Mouse (Mus musculus): ENCODE results near the gene Radil.

Radil gene

GRCm38 (mm10) chr5:142545014-142545795 lies 5.7 kb downstream of the Radil start:
- DNase-seq (ENCODE audit: low spot score), result no peak

DNA sequence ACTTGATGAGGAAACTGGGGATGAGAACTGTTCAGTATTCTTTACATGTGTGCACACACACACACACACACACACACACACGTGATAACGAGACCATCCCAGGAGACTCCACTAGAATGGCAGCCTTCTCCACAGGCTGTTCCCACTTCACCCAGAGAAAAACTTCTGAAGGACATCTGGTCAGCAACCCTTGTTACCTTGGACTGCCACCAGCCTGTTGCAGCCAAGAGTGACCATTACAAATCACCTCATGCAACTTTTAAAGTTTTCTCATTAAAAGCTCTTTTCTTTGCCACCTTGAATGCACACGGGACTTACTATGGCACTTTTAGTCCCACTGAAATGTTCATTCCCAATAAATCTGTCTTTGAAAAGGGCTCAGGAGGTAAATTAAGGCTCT lies 13.6 kb downstream of the Radil start:
- DNase-seq (ENCODE audit: low spot score), result no peak

DNA sequence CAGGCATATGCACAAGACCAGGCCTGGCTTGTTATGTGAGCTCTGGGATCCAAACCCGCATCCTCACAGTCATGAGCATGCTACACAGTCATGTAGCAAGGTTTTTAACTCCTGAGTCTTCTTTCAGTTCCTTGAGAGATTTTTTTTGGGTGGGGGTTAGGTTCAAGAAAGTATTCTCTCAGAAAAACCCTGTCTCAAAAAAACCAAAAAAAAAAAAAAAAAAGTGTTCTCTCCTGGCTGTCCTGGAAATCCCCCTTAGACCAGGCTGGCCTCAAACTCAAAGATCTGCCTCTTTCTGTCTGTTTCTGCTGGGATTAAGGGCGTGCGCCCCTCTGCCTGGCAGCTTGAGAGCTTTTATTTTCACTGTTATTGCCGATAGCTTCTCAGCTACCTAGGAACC lies 15.5 kb downstream of the Radil start:
- DNase-seq (ENCODE audit: low spot score), result no peak

- no peak for DNase-seq (ENCODE audit: low spot score)
Observed at GRCm38 (mm10) chr5:142529915-142530314, 21.0 kb downstream of the Radil start, which contains the start of gene Papolb. Gene Papolb, minus strand, starts transcription at chr5:142530076.

DNA sequence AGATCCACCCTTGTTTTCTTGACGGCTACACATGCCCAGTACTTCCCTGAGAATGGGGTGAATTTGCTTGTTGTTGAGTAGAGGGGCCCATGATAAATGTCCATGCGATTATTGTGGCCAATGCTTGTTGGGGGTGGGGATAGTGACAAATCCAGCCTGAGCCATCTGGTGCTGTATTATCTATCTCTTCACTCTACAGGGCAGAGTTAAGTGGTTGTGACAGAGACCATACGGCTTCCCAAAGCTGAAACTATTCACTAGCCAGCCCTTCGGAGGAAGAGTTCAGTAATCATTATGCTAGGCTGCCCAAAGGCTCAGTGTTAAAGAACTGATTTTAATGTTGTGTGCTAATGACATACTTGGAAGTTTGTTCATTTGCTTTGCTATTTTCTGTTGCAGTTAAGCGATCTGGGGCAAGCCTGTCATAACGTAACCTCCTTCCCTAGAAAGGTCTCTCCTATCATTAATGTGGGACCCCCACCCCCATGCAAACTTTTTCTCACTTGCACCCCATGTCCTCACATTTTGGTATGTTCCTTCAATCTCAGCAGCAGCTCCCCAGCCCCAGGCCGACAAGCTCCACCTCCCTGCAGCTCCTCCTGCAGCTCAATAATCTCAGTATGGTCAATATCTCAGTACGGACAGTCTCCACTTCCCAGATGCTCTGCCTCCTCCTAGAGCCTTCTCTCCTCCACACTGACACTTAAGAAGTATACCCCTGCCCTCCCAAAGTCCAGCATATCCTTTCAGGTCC lies 26.0 kb downstream of the Radil start:
- DNase-seq (ENCODE audit: low spot score), result no peak

DNA sequence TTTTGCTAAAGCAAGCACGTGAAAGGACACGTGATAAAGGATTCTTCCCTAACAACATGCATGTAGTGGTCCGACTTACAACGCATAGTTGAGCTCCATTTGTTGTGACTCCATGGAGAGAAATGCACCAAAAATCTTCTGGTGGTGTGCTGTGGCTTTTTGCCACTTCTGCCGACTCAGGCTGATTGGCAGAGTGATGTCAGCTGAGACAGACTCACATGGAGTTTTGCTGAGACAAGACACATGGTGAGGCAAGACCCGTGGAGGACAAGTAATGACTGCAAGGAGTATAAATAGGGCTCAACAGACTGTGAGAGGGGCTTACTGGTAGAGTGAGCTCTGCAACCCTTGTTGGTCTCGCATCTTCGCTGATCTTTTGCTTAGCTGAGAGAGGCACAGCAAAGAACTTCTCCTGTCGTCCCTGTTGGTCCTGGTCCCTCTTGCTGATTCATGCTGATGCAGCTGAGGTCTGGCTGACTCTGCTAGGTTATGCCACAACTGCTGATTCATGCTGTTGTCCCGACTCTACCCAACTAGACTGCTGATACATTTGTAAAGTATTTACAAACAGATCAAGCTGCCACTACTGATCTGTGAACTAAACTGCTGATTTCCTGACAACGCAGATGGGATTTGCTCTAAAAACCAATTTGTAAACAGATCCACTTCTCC lies 29.6 kb downstream of the Radil start:
- no peak for DNase-seq (ENCODE audit: low spot score)

DNA sequence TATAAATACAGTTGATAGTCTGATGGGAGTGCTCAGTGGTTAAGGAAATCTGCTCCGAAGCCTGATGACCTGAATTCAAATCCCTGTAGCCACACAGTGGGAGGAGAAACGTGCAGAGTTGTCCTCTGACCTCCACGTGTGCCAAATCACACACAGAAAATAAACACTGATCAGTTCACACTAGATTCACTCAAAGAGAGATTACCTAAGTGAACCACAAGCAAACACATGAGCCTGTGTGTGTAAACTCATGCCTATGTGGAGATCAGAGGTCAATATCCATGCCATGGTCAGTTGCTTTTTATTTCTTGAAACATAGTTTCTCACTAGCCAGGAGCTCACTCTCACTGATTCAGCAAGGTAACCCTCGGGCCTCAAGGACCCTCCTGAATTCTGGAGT lies 30.5 kb downstream of the Radil start:
- no peak for DNase-seq (ENCODE audit: low spot score)

- no peak for DNase-seq (ENCODE audit: low spot score)
Observed at GRCm38 (mm10) chr5:142518973-142519372, 31.9 kb downstream of the Radil start.

DNA sequence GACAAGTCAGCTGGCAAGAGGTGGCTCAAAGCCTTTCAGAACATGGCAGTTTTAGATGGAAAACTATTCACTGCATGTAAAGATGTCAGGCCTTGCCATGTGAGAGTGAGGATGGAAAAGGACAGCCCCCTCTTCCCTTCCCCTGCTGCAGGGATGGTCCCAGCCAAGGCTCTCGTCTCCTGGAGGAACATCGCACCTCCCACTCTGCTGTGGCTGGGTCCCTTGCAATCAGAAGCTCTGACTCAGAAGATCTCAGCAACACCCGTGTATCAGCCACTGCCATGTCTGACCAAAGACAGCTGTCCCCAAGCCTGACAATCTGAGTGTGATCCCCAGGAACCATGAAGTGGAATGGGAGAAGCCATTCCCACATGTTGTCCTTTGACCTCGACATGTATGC lies 38.8 kb downstream of the Radil start:
- DNase-seq (ENCODE audit: low spot score), result no peak

GRCm38 (mm10) chr5:142510061-142510414 lies 40.9 kb downstream of the Radil start:
- no peak for DNase-seq (ENCODE audit: low spot score)

DNA sequence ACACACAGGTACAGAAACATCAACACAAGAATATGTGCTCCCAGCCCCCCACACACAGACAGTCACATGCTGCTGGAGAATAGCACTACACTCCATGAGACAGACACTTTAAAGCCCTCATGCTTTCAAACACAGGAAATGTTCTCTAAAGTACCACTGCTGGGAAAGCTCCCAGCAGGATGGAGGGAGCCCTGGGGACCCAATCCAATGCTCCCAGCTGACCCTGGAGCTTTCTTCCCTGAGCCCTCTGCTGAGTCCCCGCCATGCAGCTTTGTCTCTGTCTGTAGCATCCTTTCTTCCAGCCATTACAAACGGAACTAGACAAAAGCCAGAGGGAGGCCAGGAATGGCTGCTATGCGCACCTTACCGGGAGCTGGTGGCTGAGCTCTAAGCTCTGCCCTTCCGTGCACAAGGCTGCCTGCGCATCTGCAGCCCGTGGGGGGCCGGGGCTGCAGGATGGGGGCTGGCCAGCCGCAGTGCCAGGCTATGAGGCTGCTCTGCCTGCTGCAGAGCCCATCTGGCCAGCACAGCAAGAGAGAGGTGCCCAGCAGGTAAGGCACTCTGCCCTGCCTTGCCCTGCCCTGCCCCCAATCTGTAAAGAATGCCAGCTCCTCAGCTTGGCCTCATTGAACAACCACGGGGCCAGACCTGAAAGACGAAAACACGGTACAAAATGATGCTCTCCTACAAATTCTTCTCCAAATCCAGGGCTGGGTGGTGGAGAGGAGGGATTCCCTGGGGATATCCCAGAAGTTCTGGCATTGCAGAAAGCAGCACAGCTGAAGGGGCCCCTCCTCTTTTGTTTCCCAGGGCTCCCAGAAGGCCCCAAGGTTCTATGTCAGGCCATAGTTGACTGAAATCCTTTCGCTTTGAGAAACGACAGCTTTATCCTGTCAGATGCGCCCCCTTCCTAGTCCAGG lies 41.5 kb downstream of the Radil start:
- DNase-seq (ENCODE audit: low spot score), result no peak

DNA sequence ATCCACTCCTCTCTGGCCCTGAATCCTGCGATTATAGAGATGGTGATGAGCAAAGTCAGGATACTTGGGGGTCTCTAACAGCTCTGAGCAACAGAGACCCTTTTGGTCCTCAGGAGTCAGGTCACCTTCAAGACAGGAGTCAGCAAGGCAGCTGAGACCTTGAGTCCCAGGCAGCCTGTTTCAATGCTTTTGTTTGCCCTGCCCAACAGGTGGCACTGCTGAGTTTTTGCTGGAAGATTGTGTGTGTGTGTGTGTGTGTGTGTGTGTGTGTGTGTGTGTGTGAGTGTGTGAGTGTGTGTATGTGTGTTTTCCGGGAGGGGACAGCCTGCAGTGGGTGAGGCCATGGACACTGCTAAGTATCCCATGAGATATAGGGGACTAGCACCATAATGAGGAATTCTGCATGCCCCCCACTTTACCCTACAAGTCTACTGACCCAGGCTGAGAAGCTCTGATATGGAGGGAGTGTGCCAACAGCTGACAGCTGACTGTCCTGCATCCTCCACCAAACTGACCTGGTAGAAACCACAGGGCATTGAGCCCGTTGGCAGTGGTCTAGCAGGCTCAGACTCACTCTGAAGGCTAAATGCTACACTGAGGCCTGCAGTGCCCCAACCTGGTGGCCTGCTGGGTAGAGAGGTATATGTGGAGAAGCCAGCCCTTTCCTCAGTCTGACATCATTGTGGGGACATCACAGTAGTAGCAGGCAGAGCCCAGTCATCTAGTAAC lies 45.0 kb downstream of the Radil start:
- DNase-seq (ENCODE audit: low spot score), result peak; percentile 69

DNA sequence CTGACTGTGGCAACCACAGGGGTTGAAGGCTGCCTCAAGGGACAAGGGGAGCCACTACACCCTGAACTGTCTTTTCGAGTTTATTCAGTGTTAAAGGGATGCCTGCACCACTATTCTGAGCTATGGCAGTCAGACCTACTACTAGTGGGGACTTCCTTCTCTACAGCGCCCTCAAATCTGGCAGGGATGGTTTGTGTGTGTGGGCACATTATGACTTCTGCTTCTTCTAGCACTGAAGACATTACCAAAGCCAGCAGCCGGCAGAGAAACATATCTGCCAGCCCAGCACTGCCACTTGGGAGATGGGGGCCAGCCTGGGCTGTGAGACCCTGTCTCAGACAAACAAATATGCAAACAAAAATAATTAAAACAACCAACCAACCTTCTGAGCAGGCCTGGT lies 46.7 kb downstream of the Radil start:
- no peak for DNase-seq (ENCODE audit: low spot score)

DNA sequence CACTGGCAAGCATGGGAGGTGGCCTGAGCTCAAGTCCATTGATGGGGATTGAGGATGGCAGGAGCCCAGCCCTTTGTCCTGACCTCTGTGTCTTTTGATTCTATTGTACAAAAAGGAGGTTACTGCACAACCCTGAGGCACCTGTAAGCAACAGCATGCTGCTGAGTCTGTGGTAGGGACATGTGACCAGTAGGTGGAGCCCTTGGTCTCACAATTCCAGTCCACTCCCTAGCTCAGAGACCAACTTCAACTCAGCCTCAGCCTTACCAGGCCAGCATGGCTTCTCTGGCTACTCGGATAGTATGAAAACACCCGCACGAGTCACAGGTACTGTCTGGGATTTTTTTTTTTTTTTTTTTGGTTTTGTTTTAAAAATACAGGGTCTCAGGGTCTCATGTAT lies 48.5 kb downstream of the Radil start:
- DNase-seq (ENCODE audit: low spot score), result peak; percentile 92

GRCm38 (mm10) chr5:142500918-142501317 lies 50.0 kb downstream of the Radil start:
- no peak for DNase-seq (ENCODE audit: low spot score)

DNA sequence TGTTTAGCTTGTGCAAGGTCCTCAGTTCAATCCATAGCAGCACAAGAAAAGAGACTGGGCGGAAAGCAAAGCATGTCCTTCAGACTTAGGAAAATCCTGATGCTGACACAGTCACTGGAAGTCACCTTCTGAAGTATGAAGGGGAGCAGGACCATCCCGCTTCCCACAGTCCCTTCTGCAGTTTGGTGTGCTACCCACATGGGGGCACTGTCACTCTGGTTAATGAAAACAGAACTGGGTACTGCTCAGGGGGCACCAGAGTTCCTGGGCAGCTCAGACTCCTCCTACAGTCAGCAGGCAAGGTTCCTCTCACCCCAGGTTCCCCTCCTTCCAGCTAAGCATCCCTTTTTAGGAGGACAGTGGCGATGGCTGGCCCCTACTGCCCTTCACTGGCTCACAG lies 51.9 kb downstream of the Radil start:
- no peak for DNase-seq (ENCODE audit: low spot score)

DNA sequence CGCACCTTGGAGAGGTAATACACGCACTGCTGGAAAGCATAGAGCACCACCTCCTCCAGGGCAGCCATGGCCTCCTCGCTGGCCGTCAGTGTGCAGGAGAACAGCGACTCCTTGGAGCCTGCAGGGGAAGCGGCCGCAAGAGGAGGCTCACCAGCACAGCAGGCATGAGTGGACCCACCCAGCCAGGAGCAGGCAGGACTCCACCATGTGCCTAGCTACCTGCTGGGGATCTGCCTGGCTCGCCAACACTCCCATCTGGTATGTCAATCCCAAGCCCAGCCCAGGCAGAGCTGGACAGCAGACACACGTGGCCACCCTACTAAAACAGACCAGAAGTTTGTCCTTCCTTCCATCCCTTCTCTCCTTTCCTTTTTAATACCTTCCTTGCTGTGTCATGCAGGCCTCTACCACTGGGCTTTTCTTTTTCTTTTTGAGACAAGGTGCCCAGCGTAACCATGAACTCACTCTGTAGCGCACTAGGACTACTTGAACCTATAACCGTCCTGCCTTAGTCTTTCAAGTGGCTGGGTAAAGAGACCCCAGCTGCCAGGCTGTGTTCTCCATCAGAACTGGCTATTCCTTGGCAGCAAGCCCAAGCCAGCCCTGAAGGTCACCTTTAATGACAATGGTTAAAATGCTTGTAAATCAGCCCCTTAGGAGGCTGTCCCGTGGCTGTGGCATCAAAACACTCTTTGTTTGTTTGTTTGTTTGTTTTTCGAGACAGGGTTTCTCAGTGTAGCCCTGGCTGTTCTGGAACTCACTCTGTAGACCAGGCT lies 55.4 kb downstream of the Radil start:
- DNase-seq (ENCODE audit: low spot score), result no peak

- DNase-seq (ENCODE audit: low spot score), result no peak
Observed at GRCm38 (mm10) chr5:142493307-142493706, 57.6 kb downstream of the Radil start.

GRCm38 (mm10) chr5:142489955-142490707 lies 60.8 kb downstream of the Radil start:
- DNase-seq (ENCODE audit: low spot score), result no peak

GRCm38 (mm10) chr5:142486654-142487053 lies 64.2 kb downstream of the Radil start:
- DNase-seq (ENCODE audit: low spot score), result no peak

Measured in adipocyte (in vitro differentiated cells).